Mouse (Mus musculus) megakaryocyte progenitor cell, adult 5-6 weeks (primary cell): ENCODE measurements around the gene Gdpd4. TPM values are rescaled to one million over a fixed set of nuclear protein-coding genes. Genes with fewer than 3 reads are reported as not detected.

Source experiments
- ATAC-seq: replicated peaks from 2 replicates; pipeline ENCODE4 v1.8.0; 2016; ENCODE audit warnings: mild to moderate bottlenecking, moderate TSS enrichment, inconsistent platforms; ENCODE audit not compliant: poor library complexity
- total RNA-seq, 2 experiments: library from RNA; stranded (forward) in 1 of 2; stranded (reverse) in 1 of 2; fragments of 157-497, 149-512 nt in 1 of 2; fragments of 200-1000 nt in 1 of 2; gene quantifications; 2 replicates each; pipeline versions ENCODE4 v1.2.3 to v1.2.4; 2015 to 2017

The Gdpd4 gene
- not detected in 2 replicates for total RNA-seq (2015)
- not detected in 2 replicates for total RNA-seq (2017)

DNA sequence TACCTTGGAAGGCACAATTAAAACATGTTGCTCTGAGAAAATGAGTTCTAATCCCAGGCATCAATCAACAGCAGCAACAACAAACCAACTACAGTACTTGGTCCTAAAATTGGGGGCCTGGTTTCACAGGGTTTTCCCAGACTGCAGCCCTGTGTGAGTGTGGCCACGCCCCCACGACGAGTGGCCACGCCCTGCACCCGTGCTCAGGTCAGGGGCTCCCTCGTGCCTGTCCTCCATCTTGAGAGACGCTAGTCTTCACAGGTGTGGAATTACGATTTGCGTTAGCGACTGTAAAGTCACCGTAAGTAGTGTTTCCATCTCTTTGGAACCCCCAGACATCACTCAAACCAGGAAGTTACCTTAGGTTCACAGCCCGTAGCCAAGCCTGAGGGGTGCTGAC, at the start of gene Gdpd4:
Gene Gdpd4, plus strand, starts transcription at position 214 of the 400 bp plus-strand sequence.
- ATAC-seq: no peak

DNA sequence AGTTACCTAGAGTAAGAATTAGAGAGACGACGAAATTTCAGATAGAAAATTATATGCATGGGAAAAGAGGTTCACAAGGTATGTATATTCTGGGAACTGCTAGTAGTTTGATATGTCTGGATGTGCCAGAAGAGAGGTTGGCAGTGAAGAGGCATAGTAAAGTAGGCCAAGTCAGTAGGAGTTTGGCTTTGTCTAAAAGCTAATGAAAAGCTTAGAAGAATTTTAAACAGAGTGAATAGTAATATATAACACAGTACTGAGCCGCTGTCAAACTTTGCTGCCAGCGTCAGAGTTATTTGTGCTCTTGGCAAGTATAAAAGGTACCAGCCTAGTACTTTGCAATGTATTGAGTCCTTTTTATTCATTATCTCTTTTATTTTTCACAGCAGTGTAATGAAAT, 47.4 kb upstream of the Gdpd4 start:
- no peak for ATAC-seq

- no peak for ATAC-seq
Observed at GRCm38 (mm10) chr7:97873317-97873716, 46.4 kb upstream of the Gdpd4 start.

DNA sequence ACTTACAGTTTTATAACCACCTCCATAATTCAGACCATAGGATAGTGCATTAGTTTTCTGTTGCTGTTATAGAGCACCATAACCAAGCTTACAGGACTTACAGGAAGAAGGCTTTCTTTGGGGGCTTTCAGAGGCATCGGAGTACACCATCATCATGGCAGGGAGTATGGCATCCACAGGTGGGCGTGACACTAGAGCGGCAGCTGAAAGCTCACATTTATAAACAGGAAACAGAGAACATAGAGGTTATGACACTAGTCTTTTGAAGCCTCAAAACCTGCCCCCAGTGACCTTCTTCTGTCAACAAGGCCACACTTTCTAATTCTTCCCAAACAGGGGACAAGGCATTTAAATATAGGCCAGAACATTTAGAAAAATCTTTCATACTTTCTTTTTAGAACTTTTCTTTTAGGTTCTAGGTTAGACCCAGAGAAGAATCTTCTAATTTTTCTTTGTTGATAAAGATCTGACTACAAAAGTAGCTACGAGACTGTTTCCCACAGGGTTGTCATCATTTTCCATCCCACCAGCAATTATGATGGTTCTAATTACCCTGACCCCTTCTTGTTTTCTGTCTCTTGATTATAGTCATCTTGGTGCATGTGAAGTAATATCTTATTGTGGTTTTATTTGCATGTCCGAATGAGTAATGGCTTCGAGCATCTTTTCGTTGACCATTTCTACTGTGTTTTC, 41.8 kb upstream of the Gdpd4 start:
- no peak for ATAC-seq

- ATAC-seq: no peak
Observed at GRCm38 (mm10) chr7:97911646-97912045, 8.1 kb upstream of the Gdpd4 start.

- ATAC-seq: no peak
Observed at GRCm38 (mm10) chr7:97914833-97915516, 4.8 kb upstream of the Gdpd4 start.

- no peak for ATAC-seq
Observed at GRCm38 (mm10) chr7:97925819-97926218, 6.1 kb downstream of the Gdpd4 start.

GRCm38 (mm10) chr7:97926978-97927377, 7.2 kb downstream of the Gdpd4 start:
- ATAC-seq: no peak

DNA sequence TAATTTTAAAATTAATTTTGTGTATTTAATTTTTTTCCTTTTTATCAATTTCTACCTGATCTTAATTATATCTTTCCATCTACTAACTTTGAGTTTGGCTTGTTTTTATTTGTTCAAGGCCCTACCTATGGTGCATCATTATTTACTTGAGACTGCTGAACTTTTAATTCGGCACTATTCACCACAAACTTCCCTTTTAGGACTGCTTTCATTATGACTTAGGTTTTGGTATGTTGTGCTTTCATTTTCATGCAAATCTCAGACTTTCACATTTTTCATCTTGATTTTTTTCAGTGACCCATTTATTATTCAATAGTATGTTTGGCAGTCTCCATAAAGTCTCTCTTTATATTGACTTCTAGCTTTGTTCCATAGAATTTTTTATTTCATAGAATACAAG, 24.7 kb downstream of the Gdpd4 start:
- no peak for ATAC-seq

- no peak for ATAC-seq
Observed at GRCm38 (mm10) chr7:97972486-97972885, 52.7 kb downstream of the Gdpd4 start.

- ATAC-seq: peak; percentile 87
Observed at GRCm38 (mm10) chr7:97977463-97977862, 57.7 kb downstream of the Gdpd4 start.

GRCm38 (mm10) chr7:97984108-97984834, 64.5 kb downstream of the Gdpd4 start:
- ATAC-seq: peak; percentile 52; the same call in 1 of the 2 replicates

GRCm38 (mm10) chr7:98002617-98003016, 82.9 kb downstream of the Gdpd4 start:
- no peak for ATAC-seq

- ATAC-seq: no peak
Observed at GRCm38 (mm10) chr7:98048101-98048824, 128.5 kb downstream of the Gdpd4 start.

DNA sequence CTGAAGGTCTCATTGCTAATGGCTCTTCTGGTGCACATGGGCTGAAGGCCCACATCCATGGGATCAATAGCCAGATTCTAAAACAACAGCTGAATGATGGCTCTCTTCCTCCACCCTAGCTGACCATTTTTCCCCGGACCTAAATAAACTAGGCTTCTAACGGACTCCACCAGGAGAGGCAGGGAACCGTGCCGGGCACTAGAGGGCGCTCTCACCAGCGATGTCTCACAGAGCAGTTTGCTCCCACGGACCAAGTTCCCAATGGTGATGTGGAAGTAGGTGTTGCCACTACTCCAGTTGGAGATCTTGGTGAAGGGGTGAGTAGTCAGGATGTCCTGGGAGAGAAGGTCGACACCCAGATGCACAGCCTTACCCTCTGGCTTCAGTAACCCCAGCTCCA, 132.2 kb downstream of the Gdpd4 start:
- peak; percentile 80 for ATAC-seq

DNA sequence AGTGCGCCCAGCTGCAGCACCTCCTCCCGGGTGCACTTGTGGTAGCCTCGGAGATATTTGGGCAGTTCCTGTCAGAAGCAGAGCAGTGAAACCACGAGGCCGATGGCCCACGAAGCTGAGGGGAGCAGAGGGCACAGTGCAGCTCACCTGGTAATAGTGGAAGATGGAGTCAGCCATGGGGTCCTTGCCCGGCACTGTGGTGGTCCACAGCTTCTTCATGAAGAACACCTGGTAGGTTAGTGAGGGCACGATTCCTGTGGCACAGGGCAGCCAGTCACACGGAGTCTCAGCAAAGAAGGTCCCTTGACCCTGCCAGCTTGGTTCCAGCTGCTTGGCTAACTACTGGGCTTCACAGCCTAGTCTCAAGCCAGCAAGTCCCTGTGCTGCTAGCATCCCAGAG, 134.7 kb downstream of the Gdpd4 start:
- ATAC-seq: no peak

DNA sequence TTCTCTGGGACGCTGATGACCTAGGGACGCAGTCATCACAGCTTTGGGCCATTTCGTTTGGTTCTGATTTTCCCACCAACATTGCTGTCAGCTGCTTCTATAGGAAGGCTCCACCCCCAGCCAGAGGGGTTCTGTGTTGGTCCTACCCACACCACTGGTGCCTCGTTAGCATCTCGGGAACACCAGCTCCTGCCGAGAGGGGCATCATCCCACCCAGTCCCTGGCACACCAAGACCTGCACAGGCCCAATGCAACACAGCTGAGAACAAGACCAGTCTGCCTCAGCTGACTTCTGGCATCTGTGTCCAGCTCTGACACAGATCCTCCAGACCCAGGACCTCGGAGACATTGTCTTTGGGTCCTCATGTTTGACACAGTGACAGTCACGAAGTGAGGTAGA, 135.2 kb downstream of the Gdpd4 start:
- ATAC-seq: no peak

- ATAC-seq: no peak
Observed at GRCm38 (mm10) chr7:98066229-98066628, 146.5 kb downstream of the Gdpd4 start.

DNA sequence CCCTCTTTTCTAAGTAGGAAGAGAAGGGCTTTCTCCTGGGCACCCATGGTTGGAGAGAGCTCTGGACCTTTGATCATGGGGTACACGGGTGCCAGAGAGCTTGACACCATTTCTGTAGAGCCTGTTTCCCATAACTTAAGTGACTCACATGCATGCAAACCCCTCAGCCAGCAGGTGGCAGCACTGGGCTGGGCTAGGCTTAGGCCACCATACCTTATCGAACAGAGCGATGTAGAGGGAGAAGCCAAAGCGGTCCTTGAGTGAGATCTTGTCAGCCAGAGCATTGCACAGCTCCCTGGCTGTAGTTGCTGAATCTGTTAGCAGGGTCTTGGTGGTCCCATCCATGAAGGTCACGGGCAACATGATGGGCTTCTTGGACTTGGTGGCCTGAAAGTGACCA, 151.9 kb downstream of the Gdpd4 start:
- peak; percentile 94 for ATAC-seq

DNA sequence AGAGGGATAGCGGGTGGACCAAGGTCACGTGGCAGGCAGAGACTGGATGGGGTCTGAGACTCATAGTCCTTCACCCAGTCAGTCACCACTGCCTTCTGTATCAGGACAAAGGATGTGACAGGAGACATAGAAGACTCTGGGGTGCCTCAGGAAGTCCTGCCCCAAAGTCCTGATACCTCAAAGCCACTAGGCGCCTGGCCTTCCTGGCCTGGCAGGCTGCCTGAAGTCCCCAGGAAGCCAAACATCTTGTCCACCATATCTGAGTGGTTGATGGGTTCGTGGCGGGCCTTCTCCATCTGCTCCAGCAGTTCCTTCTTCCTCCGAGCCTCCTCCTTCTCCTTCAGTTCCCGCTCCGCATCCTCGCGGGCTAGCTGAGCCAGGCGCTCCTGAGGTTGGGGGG, 157.7 kb downstream of the Gdpd4 start:
- no peak for ATAC-seq

DNA sequence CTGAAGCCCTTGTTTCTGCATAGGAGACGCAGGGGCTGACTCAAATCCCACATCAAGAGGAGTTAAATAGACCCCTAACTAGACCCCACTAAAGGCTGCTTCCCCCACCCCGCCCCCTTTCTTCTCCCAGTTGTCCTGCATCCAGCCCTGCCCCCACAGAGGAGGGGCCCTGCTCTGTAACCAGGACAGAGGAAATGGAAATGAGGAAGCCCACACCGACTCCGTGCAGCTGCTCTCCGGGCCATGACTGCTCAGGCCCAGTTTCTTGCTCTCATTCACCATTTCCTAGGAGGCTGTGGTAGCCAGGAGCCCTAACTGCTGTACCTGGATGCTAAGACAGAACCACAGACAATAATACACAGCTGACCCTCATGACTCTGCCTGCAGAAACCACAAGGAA, 162.6 kb downstream of the Gdpd4 start:
- peak; percentile 43; the same call in 1 of the 2 replicates for ATAC-seq
